Mouse (Mus musculus) G1E (cell line): ENCODE results near the gene Col9a3.

Experiments
- CTCF ChIP-seq: IDR thresholded peaks from 2 replicates; pipeline ENCODE4 v1.5.1; 2012; ENCODE audit warnings: low read depth, low read length, inconsistent platforms, mixed read lengths
- GATA1 ChIP-seq: IDR thresholded peaks from 2 replicates; pipeline ENCODE4 v1.6.1; 2012; ENCODE audit warnings: borderline replicate concordance, low read length, inconsistent platforms, mixed read lengths
- POLR2AphosphoS5 ChIP-seq: IDR thresholded peaks from 2 replicates; pipeline ENCODE4 v1.6.1; 2012; ENCODE audit warnings: low read depth, low read length, inconsistent platforms; ENCODE audit not compliant: insufficient replicate concordance
- TAL1 ChIP-seq: conservative IDR thresholded peaks from 2 replicates; pipeline ENCODE4 v1.6.1; 2012; ENCODE audit warnings: low read depth, low read length, inconsistent platforms, mixed read lengths

DNA sequence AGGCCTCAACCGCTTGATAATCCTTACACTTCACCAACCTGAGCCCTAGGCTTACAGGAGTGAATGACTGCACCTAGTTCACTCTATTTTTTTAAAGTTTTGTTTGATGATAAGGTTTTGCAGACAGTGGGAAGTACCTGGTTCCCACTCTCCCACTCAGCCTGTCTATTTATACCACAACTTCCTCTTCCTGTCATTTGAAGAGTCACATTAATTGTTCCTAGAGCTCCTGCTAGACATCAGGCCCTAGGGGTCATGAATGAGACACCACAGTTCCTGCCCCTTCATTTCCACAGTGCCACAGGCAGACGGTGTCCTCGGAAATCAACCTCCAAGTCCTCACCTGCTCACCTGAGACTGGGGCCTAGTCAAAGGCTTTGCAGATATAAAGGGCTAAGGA is 41.1 kb upstream of the Col9a3 start:
- TF ChIP-seq CTCF (no peak), TAL1 (no peak), GATA1 (no peak), POLR2AphosphoS5 (no peak)
